23 mouse cellular contexts compared by ENCODE assay signal in the genomic region with DNA sequence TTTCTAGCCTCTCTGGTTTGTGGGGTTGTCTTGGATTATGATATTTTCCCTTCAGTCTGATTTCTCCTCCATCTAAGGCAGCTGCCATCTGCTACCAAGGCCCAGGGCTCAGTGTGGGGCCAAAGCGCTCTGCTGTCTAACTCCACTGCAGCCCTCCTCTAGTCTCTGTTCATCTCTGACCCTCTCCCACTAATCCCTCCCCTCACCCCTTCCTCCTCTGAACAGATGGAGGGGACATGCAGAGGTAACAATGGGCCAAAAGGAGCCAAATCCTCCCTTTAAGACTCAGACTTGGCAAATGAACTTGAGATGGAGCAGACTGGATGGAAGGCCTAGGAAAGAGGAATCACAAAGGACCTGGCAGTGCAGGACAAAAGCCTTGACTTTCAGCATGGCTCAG. TPM values are rescaled to one million over a fixed set of nuclear protein-coding genes. Genes with fewer than 3 reads are reported as not detected.
DNase-seq lines count a peak whose midpoint lies in the region; ATAC-seq lines count a peak whose summit lies in the region.
"Had no signal": no experiment of that assay in that cellular context is flagged by ENCODE, and none has a peak within 500 bp of the region (broad histone marks: within the 10 kb centered on the region; RNA-seq: fewer than 3 reads in every experiment).

No protein-coding gene starts in this region.

- DNase-seq in cerebellum, postnatal 14 days, result peak; percentile 40 to 55
- DNase-seq in cerebellum, adult 9-10 months, result no peak
- peak; percentile 24 for DNase-seq in midbrain, embryonic 10.5 days (ENCODE audit: low spot score)
- DNase-seq in adrenal gland, adult 2 months, result no peak
- DNase-seq: adrenal gland, postnatal 25 days; cerebellum, postnatal 36 days; heart, adult 18-20 months; kidney, adult 9 months; kidney, postnatal 4 days; liver, embryonic 13.5 days; lung, embryonic 14.5 days; lung, postnatal 36 days; thymus, postnatal 25 days had no signal

- H3K4me1 ChIP-seq in midbrain, embryonic 10.5 days, result peaks cover 48% of the 10 kb centered on the region
- no peaks in the 10 kb centered on the region for H3K4me1 ChIP-seq in midbrain, embryonic 16.5 days (ENCODE audit: control insufficient read depth, insufficient read depth, low read length)
- peaks cover 34% of the 10 kb centered on the region for H3K4me1 ChIP-seq in hindbrain, embryonic 13.5 days (replicated peaks)
- H3K4me1 ChIP-seq in midbrain, embryonic 13.5 days (replicated peaks), result peaks cover 23% of the 10 kb centered on the region
- H3K4me1 ChIP-seq: embryonic facial prominence, embryonic 15.5 days; limb, embryonic 13.5 days had no signal

- ATAC-seq in midbrain, embryonic 16.5 days, result no peak
- no peak for ATAC-seq in hindbrain, embryonic 13.5 days (ENCODE audit: low FRiP score)
- ATAC-seq in midbrain, embryonic 13.5 days, result no peak
- ATAC-seq in frontal cortex, adult (ENCODE audit: low TSS enrichment), result no peak
- ATAC-seq: activated CD4-positive, CD25-positive, alpha-beta regulatory T cell, adult 4 months; intestine, embryonic 15.5 days had no signal

- no peak overlapping the region for H3K4me3 ChIP-seq in midbrain, embryonic 10.5 days
- H3K4me3 ChIP-seq in midbrain, embryonic 16.5 days (ENCODE audit: low read depth, low read length), result no peak overlapping the region
- H3K4me3 ChIP-seq in hindbrain, embryonic 13.5 days, result no peak overlapping the region
- no peak overlapping the region for H3K4me3 ChIP-seq in midbrain, embryonic 13.5 days (replicated peaks)
- H3K4me3 ChIP-seq: embryonic facial prominence, embryonic 15.5 days; heart, embryonic 13.5 days; intestine, embryonic 15.5 days; limb, embryonic 13.5 days; liver, embryonic 13.5 days had no signal

- no peaks in the 10 kb centered on the region for H3K27me3 ChIP-seq in midbrain, embryonic 10.5 days (ENCODE audit: low read depth, poor library complexity, severe bottlenecking)
- no peaks in the 10 kb centered on the region for H3K27me3 ChIP-seq in midbrain, embryonic 16.5 days (ENCODE audit: control insufficient read depth, insufficient read depth, low read depth, low read length)
- H3K27me3 ChIP-seq in hindbrain, embryonic 13.5 days, result no peaks in the 10 kb centered on the region
- H3K27me3 ChIP-seq in midbrain, embryonic 13.5 days, result no peaks in the 10 kb centered on the region
- H3K27me3 ChIP-seq: embryonic facial prominence, embryonic 15.5 days; heart, embryonic 13.5 days; intestine, embryonic 15.5 days; limb, embryonic 13.5 days; liver, embryonic 13.5 days had no signal

- no peak overlapping the region for H3K9ac ChIP-seq in midbrain, embryonic 16.5 days (ENCODE audit: low read depth, low read length)
- 0 out of 2 replicates have a peak overlapping the region, but pooled peaks have one; percentile 8 for H3K9ac ChIP-seq in hindbrain, embryonic 13.5 days
- no peak overlapping the region; the same call in 1 of the 2 replicates for H3K9ac ChIP-seq in midbrain, embryonic 13.5 days (replicated peaks)
- H3K9ac ChIP-seq: embryonic facial prominence, embryonic 15.5 days; heart, embryonic 13.5 days; intestine, embryonic 15.5 days; limb, embryonic 13.5 days; liver, embryonic 13.5 days; lung, embryonic 14.5 days had no signal

- peak overlapping the region; percentile 82 for H3K27ac ChIP-seq in midbrain, embryonic 10.5 days (replicated peaks)
- no peak overlapping the region for H3K27ac ChIP-seq in midbrain, embryonic 16.5 days (ENCODE audit: low read length)
- peak overlapping the region; percentile 68 for H3K27ac ChIP-seq in hindbrain, embryonic 13.5 days
- peak overlapping the region; percentile 51; the same call in 1 of the 2 replicates for H3K27ac ChIP-seq in midbrain, embryonic 13.5 days
- H3K27ac ChIP-seq: embryonic facial prominence, embryonic 15.5 days; heart, embryonic 13.5 days; intestine, embryonic 15.5 days; limb, embryonic 13.5 days; liver, embryonic 13.5 days had no signal

- no peak overlapping the region for H3K4me2 ChIP-seq in midbrain, embryonic 16.5 days (ENCODE audit: low read length)
- H3K4me2 ChIP-seq in hindbrain, embryonic 13.5 days, result no peak overlapping the region
- no peak overlapping the region for H3K4me2 ChIP-seq in midbrain, embryonic 13.5 days (replicated peaks)
- H3K4me2 ChIP-seq: embryonic facial prominence, embryonic 15.5 days; heart, embryonic 13.5 days; intestine, embryonic 15.5 days; limb, embryonic 13.5 days; liver, embryonic 13.5 days; lung, embryonic 14.5 days had no signal

- H3K9me3 ChIP-seq in midbrain, embryonic 10.5 days (replicated peaks), result no peaks in the 10 kb centered on the region
- H3K9me3 ChIP-seq in midbrain, embryonic 16.5 days (replicated peaks; ENCODE audit: control insufficient read depth, low read length, poor library complexity, severe bottlenecking), result no peaks in the 10 kb centered on the region
- H3K9me3 ChIP-seq in hindbrain, embryonic 13.5 days, result no peaks in the 10 kb centered on the region
- no peaks in the 10 kb centered on the region for H3K9me3 ChIP-seq in midbrain, embryonic 13.5 days
- H3K9me3 ChIP-seq: embryonic facial prominence, embryonic 15.5 days; G1E; heart, embryonic 13.5 days; intestine, embryonic 15.5 days; limb, embryonic 13.5 days; liver, embryonic 13.5 days had no signal

- peaks cover 50% of the 10 kb centered on the region for H3K36me3 ChIP-seq in midbrain, embryonic 10.5 days
- H3K36me3 ChIP-seq in midbrain, embryonic 16.5 days (ENCODE audit: control insufficient read depth, insufficient read depth, low read length), result 0 out of 2 replicates have a peak, but pooled peaks cover 4% of the 10 kb centered on the region
- H3K36me3 ChIP-seq in hindbrain, embryonic 13.5 days, result peaks cover 15% of the 10 kb centered on the region; the same call in 1 of the 2 replicates
- peaks cover 25% of the 10 kb centered on the region for H3K36me3 ChIP-seq in midbrain, embryonic 13.5 days

- WGBS in midbrain, embryonic 10.5 days, result 83% methylated on average over 1 of the region's 1 CpGs
- 50% methylated on average over 1 of the region's 1 CpGs for WGBS in midbrain, embryonic 16.5 days
- 89% methylated on average over 1 of the region's 1 CpGs for WGBS in hindbrain, embryonic 13.5 days
- 50% methylated on average over 1 of the region's 1 CpGs for WGBS in midbrain, embryonic 13.5 days

RNA-seq across cellular contexts. Expression of a gene that starts 36.3 kb away (rescaled TPM):
- polyA plus RNA-seq in midbrain, embryonic 10.5 days (2016; fragmentation: Nextera tagmentation; extraction: Ambion mirVana), result 17.0 and 17.4 TPM in 2 replicates
- polyA plus RNA-seq in midbrain, embryonic 16.5 days (2015; fragmentation: Nextera tagmentation; extraction: Ambion mirVana), result 10.7 and 12.7 TPM in 2 replicates
- polyA plus RNA-seq in hindbrain, embryonic 13.5 days (2015; fragmentation: Nextera tagmentation; extraction: Ambion mirVana), result 12.4 and 15.8 TPM in 2 replicates
- polyA plus RNA-seq in midbrain, embryonic 13.5 days (2015; fragmentation: Nextera tagmentation; extraction: Ambion mirVana), result 14.9 and 15.5 TPM in 2 replicates
- 10 to 100 TPM; 15.0 to 18.8 TPM for total RNA-seq in adrenal gland, adult 2 months (2021)
- 23.4 and 28.1 TPM in 2 replicates for polyA plus RNA-seq in adrenal gland, adult 2 months (2012; rRNA removed)

RNA-seq across cellular contexts. Expression of a gene that starts 46.1 kb away (rescaled TPM):
- polyA plus RNA-seq in midbrain, embryonic 10.5 days (2016; fragmentation: Nextera tagmentation; extraction: Ambion mirVana), result 20.7 and 29.0 TPM in 2 replicates
- 48.1 and 51.3 TPM in 2 replicates for polyA plus RNA-seq in midbrain, embryonic 16.5 days (2015; fragmentation: Nextera tagmentation; extraction: Ambion mirVana)
- 46.4 and 50.3 TPM in 2 replicates for polyA plus RNA-seq in hindbrain, embryonic 13.5 days (2015; fragmentation: Nextera tagmentation; extraction: Ambion mirVana)
- polyA plus RNA-seq in midbrain, embryonic 13.5 days (2015; fragmentation: Nextera tagmentation; extraction: Ambion mirVana), result 47.0 and 50.6 TPM in 2 replicates
- total RNA-seq in adrenal gland, adult 2 months (2021), result 10 to 100 TPM; 22.0 to 27.6 TPM
- polyA plus RNA-seq in adrenal gland, adult 2 months (2012; rRNA removed), result 22.9 and 28.7 TPM in 2 replicates

Comparison
In these comparisons a context has a peak if more than half of its experiments do, and no peak if none do; other contexts are left out.
1. DNase-seq: peak in cerebellum, postnatal 14 days (2 of 2) and midbrain, embryonic 10.5 days (single experiment); none in cerebellum, adult 9-10 months (single experiment) and adrenal gland, adult 2 months (single experiment).